Mouse (Mus musculus) bone marrow, adult 2 months (tissue): ENCODE results near the gene Spp1.
"Not testable (repeated sequence)": the region's sequence is repeated elsewhere in the genome, so short reads cannot be mapped to it uniquely, and the experiment has no call there.

Experiments
- CTCF ChIP-seq: fragments of 200-500 bp; IDR thresholded peaks from 2 replicates; pipeline ENCODE4 v1.5.1; 2011; ENCODE audit warnings: low read length, control low read depth; ENCODE audit not compliant: control insufficient read depth, insufficient read depth
- POLR2A ChIP-seq: fragments of 200-500 bp; IDR thresholded peaks from 2 replicates; pipeline ENCODE4 v1.6.1; 2011; ENCODE audit warnings: low read depth, mild to moderate bottlenecking, control low read depth, low read length, borderline replicate concordance; ENCODE audit not compliant: control insufficient read depth

DNA sequence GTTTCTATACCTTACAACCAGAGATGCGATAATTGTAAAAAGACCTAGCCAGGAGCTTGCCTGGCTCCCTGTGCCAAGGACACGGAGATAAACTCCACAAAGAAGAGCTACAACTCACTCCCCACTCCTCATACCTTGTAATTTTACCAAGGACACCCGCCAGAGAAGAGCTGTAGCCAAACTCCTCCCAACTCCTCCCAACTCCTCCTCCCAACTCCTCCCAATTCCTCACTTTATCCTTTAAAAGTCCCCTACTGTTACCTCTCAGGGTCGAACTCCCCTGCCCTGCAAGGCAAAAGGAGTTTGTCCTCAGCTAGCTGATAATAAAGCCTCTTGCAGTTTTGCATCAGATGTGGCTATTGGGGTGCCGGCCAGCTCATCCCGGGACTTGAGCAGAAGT is 13.4 kb downstream of the Spp1 start:
- not testable (repeated sequence) for TF ChIP-seq CTCF, POLR2A
